Mouse (Mus musculus): ENCODE measurements at regions not wholly inside any gene's neighbourhood (a gene's known extent, or its start where the extent isn't known, plus 50 kb on each side); places are given as distances from the start of the nearest gene placed in this dataset.

- DNase-seq (ENCODE audit: low spot score) (no peak), ATAC-seq (replicated peaks; ENCODE audit: insufficient number of reproducible peaks, low FRiP score, low TSS enrichment, low read depth) (no peak)
- Histone ChIP-seq H3K4me2 (ENCODE audit: low read depth, low read length) (no peak overlapping the region), H3K27ac (replicated peaks; ENCODE audit: low read depth, low read length) (no peak overlapping the region), H3K4me1 (ENCODE audit: control insufficient read depth, insufficient read depth, low read length) (peaks cover 8% of the 10 kb centered on the region; the same call in 1 of the 2 replicates), H3K9ac (replicated peaks; ENCODE audit: low read length) (no peak overlapping the region), H3K27me3 (ENCODE audit: control insufficient read depth, insufficient read depth, low read length) (no peaks in the 10 kb centered on the region; the same call in 1 of the 2 replicates), H3K9me3 (replicated peaks; ENCODE audit: control insufficient read depth, low read length) (no peaks in the 10 kb centered on the region), H3K36me3 (replicated peaks; ENCODE audit: control insufficient read depth, insufficient read depth, low read depth, low read length) (no peaks in the 10 kb centered on the region), H3K4me3 (ENCODE audit: low read depth, low read length) (no peak overlapping the region)
- WGBS: 80% methylated on average over 14 of the region's 14 CpGs
These were observed 50.5 kb upstream of the Ppara start for GRCm38 (mm10) chr15:85684164-85684708.

GRCm38 (mm10) chr15:85684875-85685274, 49.9 kb upstream of the Ppara start:
- DNase-seq (ENCODE audit: low spot score) (no peak), ATAC-seq (replicated peaks; ENCODE audit: insufficient number of reproducible peaks, low FRiP score, low TSS enrichment, low read depth) (no peak)
- H3K4me2 ChIP-seq (ENCODE audit: low read depth, low read length): no peak overlapping the region
- no peaks in the 10 kb centered on the region for H3K9me3 ChIP-seq (replicated peaks; ENCODE audit: control insufficient read depth, low read length)
- no peaks in the 10 kb centered on the region for H3K36me3 ChIP-seq (replicated peaks; ENCODE audit: control insufficient read depth, insufficient read depth, low read depth, low read length)
- H3K27ac ChIP-seq (replicated peaks; ENCODE audit: low read depth, low read length): no peak overlapping the region
- H3K4me3 ChIP-seq (ENCODE audit: low read depth, low read length): no peak overlapping the region
- peaks cover 8% of the 10 kb centered on the region; the same call in 1 of the 2 replicates for H3K4me1 ChIP-seq (ENCODE audit: control insufficient read depth, insufficient read depth, low read length)
- H3K27me3 ChIP-seq (ENCODE audit: control insufficient read depth, insufficient read depth, low read length): no peaks in the 10 kb centered on the region
- 73% methylated on average over 5 of the region's 5 CpGs for WGBS
- H3K9ac ChIP-seq (replicated peaks; ENCODE audit: low read length): no peak overlapping the region
